Mouse (Mus musculus) layer of hippocampus, adult 9-10 months (tissue): ENCODE results near the gene Btg3.

Source experiments
- DNase-seq: peaks from one replicate; pipeline ENCODE4 v3.0.0; 2022; ENCODE audit warnings: low spot score

Btg3 gene

DNA sequence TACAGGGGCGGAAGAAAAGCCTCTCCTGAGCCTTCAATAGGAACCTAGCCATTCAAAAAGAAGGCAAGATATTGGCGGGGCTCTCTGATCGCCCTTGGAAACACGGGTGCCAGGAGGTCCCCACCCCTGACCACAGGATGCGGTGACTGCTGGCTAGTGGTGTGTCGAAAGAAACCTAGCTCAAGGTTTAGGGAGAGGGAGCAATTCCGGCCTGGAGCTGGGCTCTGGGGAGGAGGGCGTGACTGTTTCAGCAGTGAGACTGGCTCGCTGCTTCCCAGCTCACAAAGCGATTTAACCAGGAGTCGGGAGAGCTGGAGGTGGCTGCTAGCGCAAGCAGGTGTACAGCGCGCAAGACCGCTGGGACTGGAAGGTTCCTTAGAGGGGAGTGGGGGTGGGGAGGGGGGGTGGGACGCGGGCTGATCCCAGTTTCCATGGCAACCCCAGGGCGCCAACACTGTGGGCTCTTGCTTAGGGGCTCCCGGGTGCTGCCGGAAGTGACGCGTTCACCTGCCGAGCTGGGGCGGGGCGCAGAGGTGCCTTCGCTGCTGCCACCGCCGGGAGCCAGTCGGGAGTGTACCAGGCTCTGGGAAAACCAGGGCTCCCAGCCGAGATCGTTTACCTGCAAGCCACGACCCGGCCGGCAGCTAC, 75.7 kb downstream of the Btg3 start, which contains the start of gene Cxadr:
Gene Cxadr (plus strand): TSS at position 307 of the 648 bp plus-strand sequence.
- no peak for DNase-seq

DNA sequence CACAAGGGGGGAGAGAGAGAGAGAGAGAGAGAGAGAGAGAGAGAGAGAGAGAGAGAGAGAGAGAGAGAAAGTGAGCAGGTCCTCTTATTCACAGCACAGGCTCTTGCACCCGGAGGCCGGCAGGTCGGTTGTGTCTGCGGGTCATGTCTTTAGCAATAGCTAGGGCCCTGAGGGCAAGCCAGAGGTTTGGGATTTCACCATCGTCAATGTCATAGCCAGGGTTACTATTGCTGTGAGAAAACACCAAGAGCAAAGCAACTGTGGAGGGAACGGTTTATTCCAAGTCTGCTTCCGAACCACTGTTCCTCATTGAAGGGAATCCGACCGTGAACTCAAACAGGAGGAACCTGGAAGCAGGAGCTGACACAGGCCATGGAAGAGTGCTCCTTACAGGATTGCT, 80.9 kb downstream of the Btg3 start:
- no peak for DNase-seq

DNA sequence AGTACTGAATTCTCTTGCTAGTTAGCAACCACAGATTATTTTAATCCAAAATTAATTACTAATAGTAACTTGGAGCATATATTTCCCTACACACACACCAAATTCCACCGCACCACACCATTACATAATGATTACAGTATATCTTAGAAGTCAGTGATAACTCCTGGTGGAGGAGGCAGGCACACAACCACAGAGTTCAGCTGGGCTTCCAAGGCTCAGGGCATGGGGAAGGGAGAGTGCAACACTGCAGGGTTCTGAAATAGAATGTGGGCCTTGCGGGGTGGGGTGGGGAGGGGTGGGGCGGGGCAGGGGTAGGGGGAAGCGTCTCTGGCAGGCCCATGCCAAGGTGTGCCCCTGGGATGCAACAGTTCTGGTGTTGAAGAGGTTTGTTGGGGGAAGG, 81.4 kb downstream of the Btg3 start:
- DNase-seq = no peak

DNA sequence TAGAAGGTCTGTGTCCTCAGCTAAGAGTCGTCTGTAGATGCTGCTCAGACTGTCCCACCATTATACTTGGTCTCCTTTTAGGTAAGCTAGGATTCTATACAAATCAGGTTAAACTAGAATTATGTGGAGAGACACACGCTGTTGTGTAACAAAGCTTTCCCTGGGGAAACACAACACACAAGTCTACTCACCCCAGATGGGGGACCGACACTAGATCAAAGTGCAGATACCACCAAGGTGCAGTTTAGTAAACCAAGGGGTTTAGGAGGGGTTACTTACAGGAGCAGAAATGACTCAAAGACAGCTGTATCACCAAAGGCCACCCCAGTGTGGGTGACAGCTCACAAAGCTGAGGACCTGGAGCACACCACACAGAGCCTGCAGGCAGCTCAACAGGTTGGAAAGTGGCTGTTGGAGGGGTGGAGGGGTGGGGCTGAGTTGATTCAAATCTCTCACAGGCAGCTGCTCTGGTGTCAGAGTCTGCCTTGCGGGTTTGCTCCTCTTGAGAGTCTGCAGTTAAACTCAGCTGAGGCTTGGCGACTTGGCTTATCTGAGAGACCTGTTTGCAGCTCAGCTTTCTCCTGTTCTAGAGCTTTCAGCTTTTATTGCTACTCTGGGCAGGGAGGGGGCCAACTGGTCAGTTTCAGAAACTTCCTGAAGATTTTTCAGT, 82.3 kb downstream of the Btg3 start:
- no peak for DNase-seq

DNA sequence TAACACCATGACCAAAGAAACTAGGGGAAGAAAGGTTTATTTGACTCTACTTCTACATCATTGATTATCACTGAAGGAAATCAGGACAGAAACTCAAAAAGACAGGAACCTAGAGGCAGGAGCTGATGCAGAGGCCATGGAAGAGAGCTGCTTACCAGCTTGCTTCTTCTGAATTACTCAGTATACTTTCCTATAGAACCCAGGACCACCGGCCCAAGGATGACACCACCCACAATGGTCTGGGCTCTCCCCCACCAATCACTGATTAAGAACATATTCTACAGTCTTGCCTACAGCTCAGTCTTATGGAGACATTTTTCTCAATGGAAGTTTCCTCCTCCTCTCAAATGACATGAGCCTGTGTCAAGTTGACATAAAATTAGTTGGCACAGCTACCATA, 82.9 kb downstream of the Btg3 start:
- DNase-seq = no peak

DNA sequence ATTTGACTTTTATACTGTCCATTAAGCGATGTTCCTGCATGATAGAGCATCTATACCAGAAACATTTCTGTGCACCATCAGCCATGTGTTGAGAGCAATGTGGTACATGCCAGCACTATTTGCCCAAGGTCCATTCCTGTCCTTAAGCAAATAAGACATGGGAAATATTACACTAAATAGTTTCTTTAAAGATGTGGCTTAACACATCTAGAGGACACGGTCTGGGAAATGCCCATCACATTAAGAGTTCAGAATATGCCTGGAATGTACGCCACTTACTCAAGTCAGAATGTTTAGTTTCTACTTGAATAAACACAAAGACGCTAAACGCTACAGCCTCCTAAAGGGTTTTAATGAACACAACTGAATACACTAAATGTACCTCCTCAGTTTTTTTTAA, 93.8 kb downstream of the Btg3 start:
- no peak for DNase-seq
